Mouse (Mus musculus) stomach, postnatal 0 days (tissue): Measurements from ENCODE around the gene Sh3pxd2a. TPM values are rescaled to one million over a fixed set of nuclear protein-coding genes. Genes with fewer than 3 reads are reported as not detected.

ENCODE experiments used
- ATAC-seq: fragments of 200-750 bp; cut with Nextera tagmentation; 2 replicates; pipeline ENCODE4 v1.8.0; 2017; ENCODE audit not compliant: low FRiP score, low TSS enrichment
- DNase-seq: peaks from one replicate; pipeline ENCODE4 v3.0.0-alpha.2; 2016; ENCODE audit warnings: low spot score
- H3K27ac ChIP-seq: fragments of 300-500 bp; sonication (generic); replicated peaks from 2 replicates; pipeline ENCODE4 v1.5.1; 2014; ENCODE audit warnings: mild to moderate bottlenecking, control low read depth
- H3K27me3 ChIP-seq: fragments of 300-500 bp; sonication (generic); 2 replicates; pipeline ENCODE4 v1.6.1; 2014; ENCODE audit warnings: low read length; ENCODE audit not compliant: control insufficient read depth, insufficient read depth
- H3K36me3 ChIP-seq: fragments of 300-500 bp; sonication (generic); 2 replicates; pipeline ENCODE4 v1.6.1; 2014; ENCODE audit warnings: low read length, mixed read lengths; ENCODE audit not compliant: control insufficient read depth, insufficient read depth
- H3K4me1 ChIP-seq: fragments of 300-500 bp; sonication (generic); replicated peaks from 2 replicates; pipeline ENCODE4 v1.6.1; 2014; ENCODE audit warnings: antibody characterized with exemption; ENCODE audit not compliant: control insufficient read depth, insufficient read depth
- H3K4me2 ChIP-seq: fragments of 300-500 bp; sonication (generic); replicated peaks from 2 replicates; pipeline ENCODE4 v1.6.1; 2014; ENCODE audit warnings: low read depth, mild to moderate bottlenecking, control low read depth, moderate library complexity
- H3K4me3 ChIP-seq: fragments of 300-500 bp; sonication (generic); 2 replicates; pipeline ENCODE4 v1.5.1; 2014; ENCODE audit warnings: low read depth, low read length, control low read depth
- H3K9ac ChIP-seq: fragments of 300-500 bp; sonication (generic); 2 replicates; pipeline ENCODE4 v1.6.1; 2014; ENCODE audit warnings: mild to moderate bottlenecking, low read length, control low read depth, mixed read lengths
- H3K9me3 ChIP-seq: fragments of 300-500 bp; sonication (generic); 2 replicates; pipeline ENCODE4 v1.6.1; 2016; ENCODE audit warnings: low read length; ENCODE audit not compliant: control insufficient read depth
- CTCF ChIP-seq: IDR thresholded peaks from 2 replicates; pipeline ENCODE4 v1.5.1; 2016; ENCODE audit warnings: antibody characterized with exemption, low read depth, mild to moderate bottlenecking, moderate library complexity
- EP300 ChIP-seq: optimal IDR thresholded peaks from 2 replicates; pipeline ENCODE3; 2016; ENCODE audit warnings: antibody characterized with exemption
- WGBS: fragments of 180-500 bp; shearing (Covaris S2); extraction: QIAGEN DNeasy Blood & Tissue Kit; methylation state at CpG from one replicate; pipeline ENCODE4 v1.1.7; 2014; 5-methylcytosine and 5-hydroxymethylcytosine counted together
- polyA plus RNA-seq: library from polyadenylated mRNA; unstranded; fragments of >200 nt; fragmentation: Nextera tagmentation; extraction: Ambion mirVana; gene quantifications from 2 replicates; pipeline ENCODE4 v1.2.1, GENCODE M21; 2015

Sh3pxd2a gene
- polyA plus RNA-seq, 1 experiment from 2014 or later: 3.7 TPM

GRCm38 (mm10) chr19:47390878-47391277 is 73.3 kb downstream of the Sh3pxd2a start:
- Histone ChIP-seq H3K27me3 (no peaks in the 10 kb centered on the region), H3K36me3 (no peaks in the 10 kb centered on the region), H3K4me1 (no peaks in the 10 kb centered on the region), H3K4me3 (no peak overlapping the region), H3K9ac (no peak overlapping the region), H3K4me2 (no peak overlapping the region), H3K9me3 (no peaks in the 10 kb centered on the region), H3K27ac (no peak overlapping the region)
- WGBS: 81% methylated on average over 13 of the region's 13 CpGs
- DNase-seq: no peak
- TF ChIP-seq EP300 (no peak), CTCF (no peak)
- no peak for ATAC-seq

GRCm38 (mm10) chr19:47387887-47388286 is 76.3 kb downstream of the Sh3pxd2a start:
- H3K9me3 ChIP-seq: no peaks in the 10 kb centered on the region
- H3K36me3 ChIP-seq: no peaks in the 10 kb centered on the region
- WGBS: 65% methylated on average over 3 of the region's 3 CpGs
- ATAC-seq (no peak), DNase-seq (no peak)
- no peak for TF ChIP-seq CTCF
- TF ChIP-seq EP300: no peak
- 0 out of 2 replicates have a peak overlapping the region, but pooled peaks have one; percentile 13 for H3K9ac ChIP-seq
- peak overlapping the region; percentile 67 for H3K27ac ChIP-seq
- H3K27me3 ChIP-seq: no peaks in the 10 kb centered on the region
- no peaks in the 10 kb centered on the region for H3K4me1 ChIP-seq
- H3K4me2 ChIP-seq: no peak overlapping the region
- no peak overlapping the region for H3K4me3 ChIP-seq

GRCm38 (mm10) chr19:47387395-47387794 is 76.8 kb downstream of the Sh3pxd2a start:
- Histone ChIP-seq H3K4me2 (no peak overlapping the region), H3K4me1 (no peaks in the 10 kb centered on the region), H3K9ac (no peak overlapping the region), H3K27ac (peak overlapping the region; percentile 67), H3K36me3 (no peaks in the 10 kb centered on the region), H3K27me3 (no peaks in the 10 kb centered on the region), H3K4me3 (no peak overlapping the region), H3K9me3 (no peaks in the 10 kb centered on the region)
- DNase-seq: no peak
- ATAC-seq: no peak
- TF ChIP-seq EP300: no peak
- 30% methylated on average over 6 of the region's 6 CpGs for WGBS

GRCm38 (mm10) chr19:47385971-47386370 is 78.2 kb downstream of the Sh3pxd2a start:
- DNase-seq (no peak), ATAC-seq (peak; percentile 37; the same call in 1 of the 2 replicates)
- TF ChIP-seq EP300 (no peak), CTCF (no peak)
- Histone ChIP-seq H3K27me3 (no peaks in the 10 kb centered on the region), H3K9me3 (no peaks in the 10 kb centered on the region), H3K4me2 (no peak overlapping the region), H3K4me3 (no peak overlapping the region), H3K4me1 (no peaks in the 10 kb centered on the region), H3K36me3 (no peaks in the 10 kb centered on the region), H3K9ac (no peak overlapping the region), H3K27ac (no peak overlapping the region)
- 62% methylated on average over 10 of the region's 10 CpGs for WGBS

- Histone ChIP-seq H3K9ac (no peak overlapping the region), H3K9me3 (no peaks in the 10 kb centered on the region)
- 68% methylated on average over 3 of the region's 3 CpGs for WGBS
These were observed 79.6 kb downstream of the Sh3pxd2a start for GRCm38 (mm10) chr19:47384639-47385038.

GRCm38 (mm10) chr19:47384036-47384435 is 80.2 kb downstream of the Sh3pxd2a start:
- Histone ChIP-seq H3K27ac (no peak overlapping the region), H3K27me3 (no peaks in the 10 kb centered on the region), H3K4me1 (peaks cover under 1% of the 10 kb centered on the region; the same call in 1 of the 2 replicates), H3K36me3 (no peaks in the 10 kb centered on the region), H3K4me2 (no peak overlapping the region), H3K9me3 (no peaks in the 10 kb centered on the region), H3K4me3 (no peak overlapping the region), H3K9ac (no peak overlapping the region)
- TF ChIP-seq EP300 (no peak), CTCF (no peak)
- no peak for ATAC-seq
- 80% methylated on average over 12 of the region's 12 CpGs for WGBS
- DNase-seq: no peak

More at GRCm38 (mm10) chr19:47384639-47385038, 79.6 kb downstream of the Sh3pxd2a start:
- Histone ChIP-seq H3K4me1 (no peaks in the 10 kb centered on the region), H3K4me2 (no peak overlapping the region), H3K4me3 (no peak overlapping the region), H3K36me3 (no peaks in the 10 kb centered on the region), H3K27me3 (no peaks in the 10 kb centered on the region), H3K27ac (no peak overlapping the region)
- DNase-seq: no peak
- TF ChIP-seq CTCF (no peak), EP300 (no peak)
- no peak for ATAC-seq
